Mouse (Mus musculus) MEL (cell line): ENCODE data around the gene Bcl6b. TPM values are rescaled to one million over a fixed set of nuclear protein-coding genes. Genes with fewer than 3 reads are reported as not detected.

Experiments used
- DNase-seq: peaks from one replicate; pipeline ENCODE4 v3.0.0; 2011; ENCODE audit warnings: low read depth, low spot score
- H3K27ac ChIP-seq: 2 replicates; pipeline ENCODE4 v1.5.1; 2012; ENCODE audit warnings: low read depth, mild to moderate bottlenecking, control low read depth, low read length, moderate library complexity; ENCODE audit not compliant: control insufficient read depth
- H3K27me3 ChIP-seq, 2 experiments: fragments of 150-350 bp in 1 of 2; sonication (generic) in 1 of 2; 2 replicates each; pipeline ENCODE4 v1.6.1; 2012; ENCODE audit warnings: low read length in 2 of 2, mild to moderate bottlenecking in 2 of 2, improper control_type of control experiment in 1 of 2, moderate library complexity in 1 of 2; ENCODE audit not compliant: insufficient read depth in 2 of 2, control insufficient read depth in 1 of 2
- H3K36me3 ChIP-seq, 2 experiments: 2 replicates each; pipeline ENCODE4 v1.6.1; 2012 to 2014; ENCODE audit warnings: low read length in 2 of 2, improper control_type of control experiment in 1 of 2, inconsistent platforms in 1 of 2, mild to moderate bottlenecking in 1 of 2; ENCODE audit not compliant: insufficient read depth in 2 of 2, control insufficient read depth in 1 of 2
- H3K4me1 ChIP-seq, 2 experiments: fragments of 150-350 bp in 1 of 2; sonication (generic) in 1 of 2; 2 replicates each; pipeline ENCODE4 v1.6.1; 2012; ENCODE audit warnings: low read length in 2 of 2, improper control_type of control experiment in 1 of 2, mild to moderate bottlenecking in 1 of 2; ENCODE audit not compliant: insufficient read depth in 2 of 2, control insufficient read depth in 1 of 2
- H3K4me3 ChIP-seq, 2 experiments: fragments of 150-350 bp in 1 of 2; sonication (generic) in 1 of 2; 2 replicates each; pipeline ENCODE4 v1.5.1; 2012; ENCODE audit warnings: low read depth in 2 of 2, low read length in 2 of 2, mild to moderate bottlenecking in 2 of 2, moderate library complexity in 2 of 2, control low read depth in 1 of 2, improper control_type of control experiment in 1 of 2; ENCODE audit not compliant: control insufficient read depth in 1 of 2, insufficient read depth in 1 of 2
- H3K79me2 ChIP-seq: 2 replicates; pipeline ENCODE4 v1.6.1; 2012; ENCODE audit warnings: mild to moderate bottlenecking, low read length, moderate library complexity; ENCODE audit not compliant: control insufficient read depth, poor library complexity, insufficient read depth
- H3K9ac ChIP-seq: 2 replicates; pipeline ENCODE4 v1.6.1; 2012; ENCODE audit warnings: low read depth, mild to moderate bottlenecking, control low read depth, low read length, moderate library complexity; ENCODE audit not compliant: control insufficient read depth, poor library complexity, severe bottlenecking
- H3K9me3 ChIP-seq: fragments of 150-350 bp; sonication (generic); replicated peaks from 2 replicates; pipeline ENCODE4 v1.6.1; 2012; ENCODE audit warnings: mild to moderate bottlenecking, low read length, improper control_type of control experiment, moderate library complexity; ENCODE audit not compliant: insufficient read depth
- BHLHE40 ChIP-seq: IDR thresholded peaks from 2 replicates; pipeline ENCODE4 v1.6.1; 2012; ENCODE audit warnings: low read depth, mild to moderate bottlenecking, inconsistent platforms, low read length, improper control_type of control experiment, borderline replicate concordance
- CHD1 ChIP-seq: IDR thresholded peaks from 2 replicates; pipeline ENCODE4 v1.6.1; 2012; ENCODE audit warnings: low read depth, mild to moderate bottlenecking, inconsistent platforms, low read length, improper control_type of control experiment
- CHD2 ChIP-seq: IDR thresholded peaks from 2 replicates; pipeline ENCODE4 v1.6.1; 2011; ENCODE audit warnings: low read length, improper control_type of control experiment
- CTCF ChIP-seq, 3 experiments: IDR thresholded peaks in 2 of 3; conservative IDR thresholded peaks in 1 of 3; 2 replicates each; pipeline ENCODE4 v1.5.1; 2011 to 2012; ENCODE audit warnings: low read length in 3 of 3, low read depth in 2 of 3, mild to moderate bottlenecking in 2 of 3, improper control_type of control experiment in 1 of 3, inconsistent platforms in 1 of 3, mixed read lengths in 1 of 3, moderate library complexity in 1 of 3; ENCODE audit not compliant: control insufficient read depth in 1 of 3, insufficient read depth in 1 of 3, poor library complexity in 1 of 3, severe bottlenecking in 1 of 3
- EP300 ChIP-seq, 2 experiments: IDR thresholded peaks; 2 replicates each; pipeline ENCODE4 v1.6.1; 2011; ENCODE audit warnings: improper control_type of control experiment in 2 of 2, low read length in 2 of 2, low read depth in 1 of 2, mild to moderate bottlenecking in 1 of 2
- ETS1 ChIP-seq: IDR thresholded peaks from 2 replicates; pipeline ENCODE4 v1.6.1; 2012; ENCODE audit warnings: low read depth, mild to moderate bottlenecking, inconsistent platforms, low read length, improper control_type of control experiment, moderate library complexity
- GATA1 ChIP-seq: IDR thresholded peaks from 2 replicates; pipeline ENCODE4 v1.6.1; 2011; ENCODE audit warnings: low read depth, low read length, improper control_type of control experiment
- JUND ChIP-seq: IDR thresholded peaks from 2 replicates; pipeline ENCODE4 v1.6.1; 2011; ENCODE audit warnings: low read depth, mild to moderate bottlenecking, improper control_type of control experiment, low read length
- MAX ChIP-seq: IDR thresholded peaks from 2 replicates; pipeline ENCODE4 v1.6.1; 2011; ENCODE audit warnings: low read length, improper control_type of control experiment
- MAZ ChIP-seq: IDR thresholded peaks from 2 replicates; pipeline ENCODE4 v1.6.1; 2012; ENCODE audit warnings: low read depth, mild to moderate bottlenecking, inconsistent platforms, low read length, improper control_type of control experiment
- MEF2A ChIP-seq: IDR thresholded peaks from 2 replicates; pipeline ENCODE4 v1.6.1; 2014; ENCODE audit warnings: low read depth, mild to moderate bottlenecking, inconsistent platforms, low read length, improper control_type of control experiment; ENCODE audit not compliant: poor library complexity, insufficient replicate concordance, severe bottlenecking; ENCODE audit errors: extremely low read depth
- MXI1 ChIP-seq: IDR thresholded peaks from 2 replicates; pipeline ENCODE4 v1.6.1; 2011; ENCODE audit warnings: mild to moderate bottlenecking, low read depth, low read length, improper control_type of control experiment
- MYB ChIP-seq: IDR thresholded peaks from 2 replicates; pipeline ENCODE4 v1.6.1; 2011; ENCODE audit warnings: mild to moderate bottlenecking, low read depth, low read length, improper control_type of control experiment
- NELFE ChIP-seq: IDR thresholded peaks from 2 replicates; pipeline ENCODE4 v1.6.1; 2011; ENCODE audit warnings: low read depth, low read length, improper control_type of control experiment
- NRF1 ChIP-seq: IDR thresholded peaks from 2 replicates; pipeline ENCODE4 v1.6.1; 2014; ENCODE audit warnings: low read depth, mild to moderate bottlenecking, inconsistent platforms, low read length, improper control_type of control experiment, moderate library complexity; ENCODE audit not compliant: poor library complexity, insufficient read depth, severe bottlenecking
- RAD21 ChIP-seq: IDR thresholded peaks from 2 replicates; pipeline ENCODE4 v1.6.1; 2011; ENCODE audit warnings: mild to moderate bottlenecking, low read depth, low read length, improper control_type of control experiment
- SMC3 ChIP-seq: IDR thresholded peaks from 2 replicates; pipeline ENCODE4 v1.6.1; 2011; ENCODE audit warnings: low read depth, low read length, improper control_type of control experiment
- TAL1 ChIP-seq: IDR thresholded peaks from 2 replicates; pipeline ENCODE4 v1.6.1; 2012; ENCODE audit warnings: mild to moderate bottlenecking, inconsistent platforms, low read length, moderate library complexity, mixed read lengths
- USF2 ChIP-seq, 2 experiments: IDR thresholded peaks; 2 replicates each; pipeline ENCODE4 v1.6.1; 2011 to 2012; ENCODE audit warnings: improper control_type of control experiment in 2 of 2, low read length in 2 of 2, borderline replicate concordance in 1 of 2, inconsistent platforms in 1 of 2, low read depth in 1 of 2, mild to moderate bottlenecking in 1 of 2; ENCODE audit not compliant: insufficient read depth in 1 of 2
- ZC3H11A ChIP-seq: IDR thresholded peaks from 2 replicates; pipeline ENCODE4 v1.6.1; 2012; ENCODE audit warnings: low read depth, mild to moderate bottlenecking, inconsistent platforms, low read length, improper control_type of control experiment
- polyA plus RNA-seq, 2 experiments: library from polyadenylated mRNA; stranded (reverse) in 1 of 2; unstranded in 1 of 2; fragments of >175 nt in 1 of 2; fragments of >200 nt in 1 of 2; gene quantifications; 2 replicates each; pipeline versions ENCODE4 v1.2.1 to v1.2.4; 2012; ENCODE audit warnings: low replicate concordance in 2 of 2, low read depth in 1 of 2; ENCODE audit not compliant: insufficient read length in 2 of 2, insufficient read depth in 1 of 2, missing spikeins in 1 of 2
- total RNA-seq: library from RNA; depleted of rRNA; stranded (reverse); fragments of 300-350 nt; gene quantifications from 2 replicates; pipeline ENCODE4 v1.2.3, GENCODE M21; 2012

The Bcl6b gene
- total and polyA plus RNA-seq, 3 experiments, result not detected

- no peak for TF ChIP-seq TAL1
- no peak for TF ChIP-seq BHLHE40
- peak; percentile 59 for TF ChIP-seq MAZ
- peak; percentile 73; the same call in 1 of the 2 replicates for TF ChIP-seq ETS1
- TF ChIP-seq RAD21, result no peak
- TF ChIP-seq MYB, result no peak; the same call in 1 of the 2 replicates
- no peak for TF ChIP-seq USF2 (IDR thresholded peaks at IDR 0.05; ENCODE audit: borderline replicate concordance in 1 of 2, insufficient read depth in 1 of 2, low read depth in 1 of 2, low read length in 2 of 2)
- TF ChIP-seq NELFE, result peak; percentile 89
- TF ChIP-seq MEF2A, result peak; percentile 21; the same call in 1 of the 2 replicates
- TF ChIP-seq EP300 (IDR thresholded peaks at IDR 0.05; ENCODE audit: low read depth in 1 of 2, low read length in 2 of 2), result 0 out of 4 replicates have a peak, but pooled peaks of 1 of the 2 experiments have one; percentile 17
- no peak for TF ChIP-seq JUND
- TF ChIP-seq SMC3, result 0 out of 2 replicates have a peak, but pooled peaks have one; percentile 10
- no peak for TF ChIP-seq CHD1
- peak in 2 of 3 experiments; percentile 62 to 73; a peak in 4 of 6 replicates for TF ChIP-seq CTCF (IDR thresholded peaks at IDR 0.05 in 2 of 3, conservative IDR thresholded peaks at IDR 0.05 in 1 of 3; ENCODE audit: control insufficient read depth in 1 of 3, insufficient read depth in 1 of 3, low read depth in 2 of 3, low read length in 3 of 3, poor library complexity in 1 of 3, severe bottlenecking in 1 of 3)
- peak; percentile 68 for TF ChIP-seq MXI1
- no peak for TF ChIP-seq ZC3H11A
- peak; percentile 55 for TF ChIP-seq NRF1
- no peak for TF ChIP-seq GATA1
- TF ChIP-seq MAX, result peak; percentile 81
These were observed 8.0 kb upstream of the Bcl6b start, which contains the start of gene 0610010K14Rik (continued) for GRCm38 (mm10) chr11:70237457-70238167.

- peaks cover 0 to 6% of the 10 kb centered on the region in 2 experiments; a peak in 1 of 4 replicates for H3K36me3 ChIP-seq
- no peaks in the 10 kb centered on the region for H3K27me3 ChIP-seq
- no peak overlapping the region for H3K27ac ChIP-seq
- peaks cover 0 to 7% of the 10 kb centered on the region in 2 experiments; a peak in 3 of 4 replicates for H3K4me1 ChIP-seq
- peak overlapping the region; percentile 87 for H3K9ac ChIP-seq
- DNase-seq, result no peak
- H3K79me2 ChIP-seq, result peaks cover 17% of the 10 kb centered on the region
- H3K9me3 ChIP-seq, result no peaks in the 10 kb centered on the region
- TF ChIP-seq TAL1 (no peak), ETS1 (peak; percentile 28; the same call in 1 of the 2 replicates), CHD2 (no peak), NRF1 (no peak), MXI1 (peak; percentile 5; the same call in 1 of the 2 replicates)
- peak overlapping the region; percentile 70 to 92 for H3K4me3 ChIP-seq
These were observed 7.1 kb upstream of the Bcl6b start for GRCm38 (mm10) chr11:70236717-70237116.
